In genomic region chr8:92790835-92791234, GRCm38 (mm10) we compare ENCODE assay signal across 25 mouse cellular contexts. TPM values are rescaled to one million over a fixed set of nuclear protein-coding genes. Genes with fewer than 3 reads are reported as not detected.
"Had no signal": no experiment of that assay in that cellular context is flagged by ENCODE, and none has a peak within 500 bp of the region (broad histone marks: within the 10 kb centered on the region; RNA-seq: fewer than 3 reads in every experiment).

No protein-coding gene starts in this region.

- H3K4me1 ChIP-seq: intestine, embryonic 15.5 days; limb, embryonic 15.5 days; liver, embryonic 12.5 days had no signal

- H3K36me3 ChIP-seq: hindbrain, embryonic 10.5 days; hindbrain, embryonic 12.5 days; intestine, embryonic 15.5 days; limb, embryonic 13.5 days; limb, embryonic 15.5 days; liver, embryonic 12.5 days had no signal

- DNase-seq: gastrocnemius, adult 2 months; gastrocnemius, postnatal 10 days; gastrocnemius, postnatal 25 days; heart, adult 18-20 months; heart, postnatal 10 days; heart, postnatal 4 days; kidney, adult 18-20 months; kidney, adult 8-10 months; kidney, postnatal 14 days; kidney, postnatal 36 days; layer of hippocampus, adult 9-11 months; layer of hippocampus, postnatal 36 days; left cerebral cortex, postnatal 4 days had no signal

- H3K27me3 ChIP-seq: hindbrain, embryonic 12.5 days; intestine, embryonic 15.5 days; limb, embryonic 13.5 days; limb, embryonic 15.5 days; liver, embryonic 12.5 days had no signal

- H3K9ac ChIP-seq: hindbrain, embryonic 12.5 days; hindbrain, embryonic 14.5 days; intestine, embryonic 15.5 days; limb, embryonic 13.5 days; limb, embryonic 15.5 days; liver, embryonic 12.5 days; liver, embryonic 14.5 days had no signal

- H3K9me3 ChIP-seq: intestine, embryonic 15.5 days; liver, embryonic 12.5 days had no signal

- H3K4me3 ChIP-seq: gastrocnemius, adult 2 months; hindbrain, embryonic 10.5 days; hindbrain, embryonic 12.5 days; intestine, embryonic 15.5 days; limb, embryonic 13.5 days; limb, embryonic 15.5 days; liver, embryonic 12.5 days had no signal

- ATAC-seq: hindbrain, embryonic 16.5 days; inflammation-experienced regulatory T-cells, adult 6 months; intestine, embryonic 15.5 days; intestine, postnatal 0 days; liver, embryonic 12.5 days had no signal

- H3K27ac ChIP-seq: gastrocnemius, adult 2 months; hindbrain, embryonic 10.5 days; hindbrain, embryonic 12.5 days; hindbrain, embryonic 14.5 days; intestine, embryonic 15.5 days; limb, embryonic 13.5 days; limb, embryonic 15.5 days; liver, embryonic 12.5 days; liver, embryonic 14.5 days had no signal

- H3K4me2 ChIP-seq: heart, embryonic 11.5 days; hindbrain, embryonic 12.5 days; hindbrain, embryonic 14.5 days; intestine, embryonic 15.5 days; limb, embryonic 13.5 days; limb, embryonic 15.5 days; liver, embryonic 12.5 days had no signal

RNA-seq across cellular contexts. Expression of gene Mmp2, which starts 36.3 kb away (rescaled TPM):
- polyA plus RNA-seq: inflammation-experienced regulatory T-cells, adult 6 months had no signal
